26 mouse cellular contexts compared by ENCODE assay signal in the genomic region with DNA sequence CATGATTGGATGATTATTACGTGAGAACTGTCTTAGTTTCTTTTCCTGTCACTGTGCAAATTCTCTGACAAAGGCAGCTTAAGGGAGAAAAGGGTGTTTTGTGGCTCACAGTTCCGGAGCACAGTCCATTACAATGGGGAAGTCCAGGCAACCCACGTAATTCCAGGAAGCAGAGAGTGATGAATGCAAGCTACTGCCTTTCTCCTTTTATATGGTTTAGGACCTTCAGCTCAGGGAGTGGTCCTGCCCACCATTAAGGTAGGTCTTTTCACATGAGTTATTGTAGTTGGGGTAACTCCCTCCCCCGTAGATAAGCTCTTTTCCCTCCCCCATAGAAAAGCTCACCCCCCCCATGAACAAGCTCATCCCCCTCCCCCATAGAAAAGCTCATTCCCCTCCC. TPM values are rescaled to one million over a fixed set of nuclear protein-coding genes. Genes with fewer than 3 reads are reported as not detected.
A peak's percentile ranks its signal among the peaks of the same experiment; 100 is the strongest.
DNase-seq lines count a peak whose midpoint lies in the region; ATAC-seq and TF ChIP-seq lines count a peak whose summit lies in the region.
"Had no signal": no experiment of that assay in that cellular context is flagged by ENCODE, and none has a peak within 500 bp of the region (broad histone marks: within the 10 kb centered on the region; RNA-seq: fewer than 3 reads in every experiment).

No protein-coding gene starts in this region.

- no peaks in the 10 kb centered on the region for H3K36me3 ChIP-seq in midbrain, embryonic 11.5 days (ENCODE audit: control insufficient read depth, insufficient read depth, low read length)
- no peaks in the 10 kb centered on the region for H3K36me3 ChIP-seq in midbrain, embryonic 15.5 days (replicated peaks)
- H3K36me3 ChIP-seq in ES-E14 (ENCODE audit: control insufficient read depth, insufficient read depth, low read length, poor library complexity, severe bottlenecking), result no peaks in the 10 kb centered on the region
- H3K36me3 ChIP-seq: embryonic facial prominence, embryonic 10.5 days; embryonic facial prominence, embryonic 12.5 days; forebrain, embryonic 15.5 days had no signal

- no peaks in the 10 kb centered on the region for H3K9me3 ChIP-seq in midbrain, embryonic 11.5 days (ENCODE audit: control insufficient read depth, low read length)
- no peaks in the 10 kb centered on the region for H3K9me3 ChIP-seq in midbrain, embryonic 15.5 days
- H3K9me3 ChIP-seq in ES-E14 (ENCODE audit: control insufficient read depth, insufficient read depth, low read depth, low read length), result no peaks in the 10 kb centered on the region
- H3K9me3 ChIP-seq: embryonic facial prominence, embryonic 10.5 days; embryonic facial prominence, embryonic 12.5 days; forebrain, embryonic 13.5 days; forebrain, embryonic 15.5 days had no signal

- ATAC-seq in midbrain, embryonic 11.5 days (ENCODE audit: low FRiP score), result no peak
- ATAC-seq in midbrain, embryonic 15.5 days (replicated peaks), result no peak
- no peak for ATAC-seq in megakaryocyte progenitor cell, adult 5-6 weeks (replicated peaks; ENCODE audit: poor library complexity)
- ATAC-seq: CD4-positive, CD25-positive, alpha-beta regulatory T cell, adult 4 months; forebrain, embryonic 13.5 days; forebrain, embryonic 15.5 days; forebrain, postnatal 0 days had no signal

- 23% methylated on average over 4 of the region's 4 CpGs for WGBS in midbrain, embryonic 11.5 days
- 26% methylated on average over 4 of the region's 4 CpGs for WGBS in midbrain, embryonic 15.5 days

- in situ Hi-C loops in ES-E14 (cut with MboI; ENCODE audit: low sequenced_read_pairs in 2 of 2, unreplicated experiment in 2 of 2), result no loop called here

- H3K4me3 ChIP-seq in midbrain, embryonic 11.5 days (ENCODE audit: low read depth, low read length), result no peak overlapping the region
- H3K4me3 ChIP-seq in midbrain, embryonic 15.5 days, result no peak overlapping the region
- H3K4me3 ChIP-seq in ES-E14 (ENCODE audit: insufficient read depth in 1 of 2, low read depth in 1 of 2, low read length in 2 of 2, poor library complexity in 1 of 2, severe bottlenecking in 1 of 2), result no peak overlapping the region
- H3K4me3 ChIP-seq: embryonic facial prominence, embryonic 10.5 days; embryonic facial prominence, embryonic 12.5 days; forebrain, embryonic 13.5 days; forebrain, embryonic 15.5 days had no signal

- H3K4me1 ChIP-seq in midbrain, embryonic 11.5 days (ENCODE audit: control insufficient read depth, insufficient read depth, low read length), result peaks cover 10% of the 10 kb centered on the region
- peaks cover 5% of the 10 kb centered on the region; the same call in 1 of the 2 replicates for H3K4me1 ChIP-seq in midbrain, embryonic 15.5 days
- H3K4me1 ChIP-seq in ES-E14 (ENCODE audit: control insufficient read depth in 2 of 2, insufficient read depth in 2 of 2, low read length in 2 of 2, poor library complexity in 1 of 2), result peaks cover 12 to 29% of the 10 kb centered on the region in 2 experiments; a peak in 3 of 4 replicates

- no peak overlapping the region for H3K4me2 ChIP-seq in midbrain, embryonic 11.5 days
- no peak overlapping the region for H3K4me2 ChIP-seq in midbrain, embryonic 15.5 days
- H3K4me2 ChIP-seq: embryonic facial prominence, embryonic 12.5 days; forebrain, embryonic 13.5 days; forebrain, embryonic 15.5 days had no signal

- no peak overlapping the region for H3K9ac ChIP-seq in midbrain, embryonic 11.5 days (ENCODE audit: low read length)
- H3K9ac ChIP-seq in midbrain, embryonic 15.5 days, result no peak overlapping the region
- H3K9ac ChIP-seq in ES-E14 (ENCODE audit: insufficient read depth, low read depth, low read length, poor library complexity, severe bottlenecking), result no peak overlapping the region
- H3K9ac ChIP-seq: embryonic facial prominence, embryonic 12.5 days; forebrain, embryonic 13.5 days; forebrain, embryonic 15.5 days; forebrain, postnatal 0 days had no signal

- DNase-seq in embryo, embryonic 10 days (ENCODE audit: low spot score), result peak; percentile 8
- DNase-seq in embryo, embryonic 9.5 days (ENCODE audit: extremely low spot score), result no peak
- DNase-seq in midbrain, embryonic 11.5 days (ENCODE audit: low spot score, missing footprints), result peak; percentile 89
- DNase-seq in ES-E14 (ENCODE audit: low read depth, low spot score) (no peak), ZHBTc4 (ENCODE audit: low read depth, low spot score) (peak; percentile 85)
- no peak for DNase-seq in kidney, postnatal 14 days
- DNase-seq: adrenal gland, adult 2 months; adrenal gland, postnatal 10 days; adrenal gland, postnatal 25 days; B cell, adult 2 months; cerebellum, adult 11 months; cerebellum, adult 18-20 months; cerebellum, adult 9-10 months; cerebellum, postnatal 10 days; cerebellum, postnatal 25 days; embryo, embryonic 11 days; forebrain, postnatal 0 days had no signal

- H3K27ac ChIP-seq in midbrain, embryonic 11.5 days (ENCODE audit: low read depth, low read length), result no peak overlapping the region
- no peak overlapping the region for H3K27ac ChIP-seq in midbrain, embryonic 15.5 days
- H3K27ac ChIP-seq in ES-E14 (ENCODE audit: insufficient read depth, low read depth, low read length, poor library complexity, severe bottlenecking), result peak overlapping the region; percentile 76; the same call in 1 of the 2 replicates
- H3K27ac ChIP-seq: embryonic facial prominence, embryonic 10.5 days; embryonic facial prominence, embryonic 12.5 days; forebrain, embryonic 13.5 days; forebrain, embryonic 15.5 days had no signal

- peaks cover 3% of the 10 kb centered on the region; the same call in 1 of the 2 replicates for H3K27me3 ChIP-seq in midbrain, embryonic 11.5 days (ENCODE audit: control insufficient read depth, insufficient read depth, low read length)
- no peaks in the 10 kb centered on the region for H3K27me3 ChIP-seq in midbrain, embryonic 15.5 days (replicated peaks)
- H3K27me3 ChIP-seq: CH12.LX; embryonic facial prominence, embryonic 12.5 days; forebrain, embryonic 15.5 days had no signal

TF ChIP-seq in ES-E14, 5 proteins besides CTCF, POLR2A, EP300 and RAD21:
- TF ChIP-seq ZC3H11A (IDR thresholded peaks at IDR 0.05; ENCODE audit: borderline replicate concordance, low read depth, low read length), result no peak
- TF ChIP-seq MAFK (IDR thresholded peaks at IDR 0.05; ENCODE audit: insufficient read depth, low read depth, low read length), result no peak
- TF ChIP-seq HCFC1 (IDR thresholded peaks at IDR 0.05; ENCODE audit: borderline replicate concordance, insufficient read depth, low read length), result no peak
- TF ChIP-seq ZNF384 (IDR thresholded peaks at IDR 0.05; ENCODE audit: low read depth, low read length), result no peak
- no peak for TF ChIP-seq CHD2 (IDR thresholded peaks at IDR 0.05; ENCODE audit: low read depth, low read length)

RNA-seq across cellular contexts. Expression of gene Rps27rt, which starts 48.0 kb away (rescaled TPM):
- 392 and 401 TPM in 2 replicates for polyA plus RNA-seq in midbrain, embryonic 11.5 days (2014; fragmentation: Nextera tagmentation; extraction: Ambion mirVana)
- polyA plus RNA-seq in midbrain, embryonic 15.5 days (2015; fragmentation: Nextera tagmentation; extraction: Ambion mirVana), result 154 and 180 TPM in 2 replicates
- total RNA-seq in ES-E14 (2012; rRNA removed), result 171 and 181 TPM in 2 replicates
- 256 and 259 TPM in 2 replicates for total RNA-seq in megakaryocyte progenitor cell, adult 5-6 weeks (2015)
- 119 and 149 TPM in 2 replicates for total RNA-seq in megakaryocyte progenitor cell, adult 5-6 weeks (2017)

RNA-seq across cellular contexts. Expression of gene Osbpl10, which starts 52.2 kb away (rescaled TPM):
- 0.81 and 1.1 TPM in 2 replicates for polyA plus RNA-seq in midbrain, embryonic 11.5 days (2014; fragmentation: Nextera tagmentation; extraction: Ambion mirVana)
- 2.8 and 4.3 TPM in 2 replicates for polyA plus RNA-seq in midbrain, embryonic 15.5 days (2015; fragmentation: Nextera tagmentation; extraction: Ambion mirVana)
- total RNA-seq in ES-E14 (2012; rRNA removed), result 15.2 and 18.4 TPM in 2 replicates
- total RNA-seq in megakaryocyte progenitor cell, adult 5-6 weeks (2015), result not detected in 2 replicates
- not detected in 2 replicates for total RNA-seq in megakaryocyte progenitor cell, adult 5-6 weeks (2017)
- total RNA-seq: CH12.LX, MEL had no signal
- polyA plus RNA-seq: CD4-positive, CD25-positive, alpha-beta regulatory T cell, adult 4 months had no signal

Comparison
In these comparisons a context has a peak if more than half of its experiments do, and no peak if none do; other contexts are left out.
1. DNase-seq: peak in embryo, embryonic 10 days (single experiment), midbrain, embryonic 11.5 days (single experiment) and ZHBTc4 (single experiment); none in embryo, embryonic 9.5 days (single experiment), ES-E14 (single experiment) and kidney, postnatal 14 days (single experiment).
2. RNA of gene Osbpl10, which starts 52.2 kb away (total RNA-seq): 15.2 to 18.4 TPM in ES-E14; not detected in megakaryocyte progenitor cell, adult 5-6 weeks; every median in the first group is over 10 times any median in the second.